Mouse (Mus musculus) ES-E14 (cell line): ENCODE data around the gene Lhfpl2.

ENCODE experiments used
- HCFC1 ChIP-seq: IDR thresholded peaks from 2 replicates; pipeline ENCODE4 v1.6.1; 2012; ENCODE audit warnings: low read length, inconsistent platforms, borderline replicate concordance; ENCODE audit not compliant: insufficient read depth
- MAFK ChIP-seq: IDR thresholded peaks from 2 replicates; pipeline ENCODE4 v1.6.1; 2014; ENCODE audit warnings: mild to moderate bottlenecking, low read depth, low read length, inconsistent platforms; ENCODE audit not compliant: insufficient read depth
- ZNF384 ChIP-seq: IDR thresholded peaks from 2 replicates; pipeline ENCODE4 v1.6.1; 2012; ENCODE audit warnings: low read depth, low read length, inconsistent platforms

GRCm38 (mm10) chr13:94199829-94200228 is 142.2 kb downstream of the Lhfpl2 start:
- no peak for TF ChIP-seq HCFC1
- no peak for TF ChIP-seq MAFK
- no peak for TF ChIP-seq ZNF384
